Mouse (Mus musculus) heart, postnatal 0 days (tissue): ENCODE data around the gene Grik4.

Source experiments
- CTCF ChIP-seq: IDR thresholded peaks from 2 replicates; pipeline ENCODE4 v1.5.1; 2016; ENCODE audit warnings: antibody characterized with exemption, control low read depth, low read depth
- EP300 ChIP-seq: IDR thresholded peaks from 2 replicates; pipeline ENCODE4 v1.6.1; 2016; ENCODE audit warnings: antibody characterized with exemption, low read depth

- TF ChIP-seq EP300 (no peak), CTCF (no peak)
These were observed 436.6 kb downstream of the Grik4 start, which contains the start of gene Tbcel for GRCm38 (mm10) chr9:42507709-42508108.
